Mouse (Mus musculus): ENCODE measurements around the gene Rinl.

The Rinl gene

GRCm38 (mm10) chr7:28825686-28826401 is 37.1 kb downstream of the Rinl start:
- peak in 1 of 2 experiments; percentile 40 for DNase-seq

GRCm38 (mm10) chr7:28826402-28826772 is 37.6 kb downstream of the Rinl start:
- DNase-seq, result no peak

GRCm38 (mm10) chr7:28827338-28827737 is 38.6 kb downstream of the Rinl start:
- DNase-seq, result no peak

GRCm38 (mm10) chr7:28829821-28830220 is 41.1 kb downstream of the Rinl start:
- no peak for DNase-seq

GRCm38 (mm10) chr7:28830981-28831380 is 42.2 kb downstream of the Rinl start:
- no peak for DNase-seq

GRCm38 (mm10) chr7:28831411-28832125 is 42.8 kb downstream of the Rinl start:
- DNase-seq, result no peak

- DNase-seq, result no peak
Observed at GRCm38 (mm10) chr7:28832137-28832536, 43.4 kb downstream of the Rinl start.

GRCm38 (mm10) chr7:28833723-28834347 is 45.1 kb downstream of the Rinl start, which contains the start of gene Lgals4:
Gene Lgals4 (plus strand): TSS chr7:28833854.
- no peak for DNase-seq

GRCm38 (mm10) chr7:28836936-28837335 is 48.2 kb downstream of the Rinl start:
- DNase-seq, result no peak

- no peak for DNase-seq
Observed at GRCm38 (mm10) chr7:28838331-28838730, 49.6 kb downstream of the Rinl start.

- DNase-seq, result no peak
Observed at GRCm38 (mm10) chr7:28847273-28847672, 58.5 kb downstream of the Rinl start.
